Mouse (Mus musculus) macrophage (primary cell): ENCODE results near the gene Arhgef2. TPM values are rescaled to one million over a fixed set of nuclear protein-coding genes. Genes with fewer than 3 reads are reported as not detected.

Experiments used
- H3K27ac ChIP-seq: fragments of 350-480 bp; formaldehyde crosslinking; 2 replicates; pipeline ENCODE4 v1.9.0; 2021
- H3K36me3 ChIP-seq: fragments of 350-480 bp; formaldehyde crosslinking; 2 replicates; pipeline ENCODE4 v1.9.0; 2021; ENCODE audit errors: inconsistent target
- H3K4me3 ChIP-seq: fragments of 350-480 bp; formaldehyde crosslinking; 2 replicates; pipeline ENCODE4 v1.9.0; 2021; ENCODE audit errors: inconsistent target
- H3K79me2 ChIP-seq: fragments of 350-480 bp; formaldehyde crosslinking; 2 replicates; pipeline ENCODE4 v1.9.0; 2021; ENCODE audit errors: inconsistent target
- WGBS: methylation state at CpG from one replicate; pipeline ENCODE4 v1.1.7; 2026; ENCODE audit warnings: inconsistent platforms; ENCODE audit not compliant: missing documents; 5-methylcytosine and 5-hydroxymethylcytosine counted together
- polyA plus RNA-seq: library from polyadenylated mRNA; stranded (reverse); fragments of 250-400 nt; gene quantifications from 3 replicates; pipeline ENCODE4 v1.2.4, GENCODE M21; 2018; ENCODE audit warnings: inconsistent platforms

The Arhgef2 gene
- polyA plus RNA-seq, 1 experiment from 2014 or later = 83.0 TPM

DNA sequence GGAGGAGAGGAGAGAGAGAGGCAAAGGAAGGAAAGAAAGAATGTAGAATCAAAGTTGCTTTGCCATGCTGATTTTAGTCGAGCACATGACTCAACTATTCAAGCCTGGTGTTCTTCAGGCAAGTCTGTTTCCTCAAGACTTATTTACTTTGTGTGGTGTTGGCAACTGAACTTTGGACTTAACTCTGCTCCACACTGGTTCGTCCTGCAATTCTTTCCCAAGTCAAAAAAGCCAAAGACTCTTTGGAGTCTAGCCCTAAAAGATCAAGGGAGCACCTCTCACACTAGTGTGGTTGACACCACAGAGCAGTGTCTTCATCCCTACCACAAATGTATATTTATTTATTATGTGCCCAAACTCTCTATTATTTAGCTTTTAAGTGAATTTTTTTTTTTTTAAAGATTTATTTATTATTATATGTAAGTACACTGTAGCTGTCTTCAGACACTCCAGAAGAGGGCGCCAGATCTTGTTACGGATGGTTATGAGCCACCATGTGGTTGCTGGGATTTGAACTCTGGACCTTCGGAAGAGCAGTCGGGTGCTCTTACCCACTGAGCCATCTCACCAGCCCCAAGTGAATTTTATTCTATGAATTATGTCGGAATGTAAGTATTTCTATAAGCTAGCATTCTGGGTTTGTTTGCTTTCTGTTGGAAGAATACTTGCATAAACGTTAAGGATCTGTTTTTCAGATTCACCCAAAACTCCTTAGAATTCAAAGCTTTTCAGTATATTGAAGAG is 78.6 kb downstream of the Arhgef2 start:
- peak overlapping the region; percentile 46 for H3K4me3 ChIP-seq
- WGBS = 55% methylated on average over 6 of the region's 8 CpGs
- H3K36me3 ChIP-seq = peaks cover 3% of the 10 kb centered on the region; the same call in 1 of the 2 replicates
- peaks cover 35% of the 10 kb centered on the region for H3K79me2 ChIP-seq
- peak overlapping the region; percentile 74 for H3K27ac ChIP-seq

DNA sequence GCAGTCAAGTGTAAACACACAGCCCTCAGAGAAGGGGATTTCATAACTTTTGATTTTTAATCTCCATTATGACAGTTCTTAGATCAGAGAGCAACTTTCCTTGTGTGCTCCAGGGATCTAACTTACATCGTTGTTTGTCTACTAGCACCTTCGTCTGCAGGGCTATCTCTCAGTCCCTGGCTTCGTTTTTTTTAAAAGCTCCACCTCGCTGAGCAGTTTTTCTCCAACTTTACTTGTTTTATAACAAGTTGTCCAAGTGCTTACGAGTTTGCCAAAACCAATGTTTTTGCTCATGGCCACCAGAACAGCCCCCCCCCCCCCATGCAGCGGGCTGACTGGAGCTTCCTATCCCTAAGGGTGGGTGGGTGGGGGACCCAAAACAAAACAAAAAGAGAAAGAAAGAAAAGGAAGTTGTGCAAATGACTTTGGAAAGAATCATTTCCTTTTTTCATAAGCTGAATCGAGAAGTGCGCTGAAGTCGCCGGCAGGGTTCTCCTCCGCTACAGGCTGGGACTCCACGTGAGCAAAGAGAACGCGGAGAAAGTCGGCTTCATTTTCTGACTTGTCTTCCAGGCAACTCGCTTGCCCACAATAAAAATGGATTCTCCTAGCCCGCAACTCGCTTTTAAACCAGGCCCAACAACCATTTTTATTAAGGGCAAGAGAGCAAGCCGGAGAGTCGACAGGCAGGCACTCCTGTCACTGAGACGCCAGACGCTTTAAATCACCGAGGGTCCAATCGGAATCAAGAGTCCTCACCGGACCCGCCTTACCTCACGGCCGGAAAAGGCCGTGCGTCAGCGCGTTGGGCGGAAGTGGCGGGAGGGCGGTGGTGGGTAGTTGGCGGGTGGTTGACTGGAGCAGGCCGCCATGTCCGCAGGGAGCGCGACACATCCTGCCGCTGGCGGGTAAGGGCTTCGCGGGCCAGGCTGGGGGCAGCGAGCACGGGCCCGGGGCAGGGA is 79.5 kb downstream of the Arhgef2 start, which contains the start of gene Khdc4:
Khdc4 (plus strand) TSS at position 824 of the 962 bp plus-strand sequence.
- H3K27ac ChIP-seq = peak within 1 kb of the TSS; percentile 83
- H3K79me2 ChIP-seq = peaks cover 44% of the 10 kb centered on the region
- peak within 1 kb of the TSS; percentile 96 for H3K4me3 ChIP-seq
- peaks cover 11% of the 10 kb centered on the region for H3K36me3 ChIP-seq
- 0% methylated on average over 46 of the region's 47 CpGs for WGBS

DNA sequence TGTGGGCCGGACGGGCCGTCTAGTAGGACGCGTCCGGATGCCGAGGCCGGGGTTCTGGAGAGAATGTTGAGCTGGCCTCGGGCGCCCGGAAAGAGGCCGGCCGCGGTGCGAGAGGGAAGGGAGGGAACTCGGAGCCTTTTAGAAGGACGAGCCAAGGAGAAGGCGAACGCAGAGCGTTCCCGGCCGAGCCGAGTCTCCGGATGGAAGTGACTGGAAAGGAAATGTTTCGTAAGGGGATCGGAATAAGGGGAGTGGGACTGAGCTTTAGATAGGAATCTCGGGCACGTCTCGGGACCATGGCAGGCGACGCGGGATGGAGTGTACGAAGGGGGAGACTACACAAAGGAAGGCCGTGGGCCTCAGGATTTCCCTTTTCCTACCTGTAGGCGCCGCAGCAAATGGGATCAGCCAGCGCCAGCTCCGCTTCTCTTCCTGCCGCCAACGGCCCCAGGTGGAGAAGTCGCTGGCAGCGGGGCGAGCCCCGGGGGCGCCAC is 80.2 kb downstream of the Arhgef2 start:
- peak overlapping the region; percentile 83 for H3K27ac ChIP-seq
- H3K36me3 ChIP-seq = peaks cover 19% of the 10 kb centered on the region
- WGBS = under 1% methylated on average over 35 of the region's 45 CpGs
- peaks cover 51% of the 10 kb centered on the region for H3K79me2 ChIP-seq
- H3K4me3 ChIP-seq = peak overlapping the region; percentile 96

DNA sequence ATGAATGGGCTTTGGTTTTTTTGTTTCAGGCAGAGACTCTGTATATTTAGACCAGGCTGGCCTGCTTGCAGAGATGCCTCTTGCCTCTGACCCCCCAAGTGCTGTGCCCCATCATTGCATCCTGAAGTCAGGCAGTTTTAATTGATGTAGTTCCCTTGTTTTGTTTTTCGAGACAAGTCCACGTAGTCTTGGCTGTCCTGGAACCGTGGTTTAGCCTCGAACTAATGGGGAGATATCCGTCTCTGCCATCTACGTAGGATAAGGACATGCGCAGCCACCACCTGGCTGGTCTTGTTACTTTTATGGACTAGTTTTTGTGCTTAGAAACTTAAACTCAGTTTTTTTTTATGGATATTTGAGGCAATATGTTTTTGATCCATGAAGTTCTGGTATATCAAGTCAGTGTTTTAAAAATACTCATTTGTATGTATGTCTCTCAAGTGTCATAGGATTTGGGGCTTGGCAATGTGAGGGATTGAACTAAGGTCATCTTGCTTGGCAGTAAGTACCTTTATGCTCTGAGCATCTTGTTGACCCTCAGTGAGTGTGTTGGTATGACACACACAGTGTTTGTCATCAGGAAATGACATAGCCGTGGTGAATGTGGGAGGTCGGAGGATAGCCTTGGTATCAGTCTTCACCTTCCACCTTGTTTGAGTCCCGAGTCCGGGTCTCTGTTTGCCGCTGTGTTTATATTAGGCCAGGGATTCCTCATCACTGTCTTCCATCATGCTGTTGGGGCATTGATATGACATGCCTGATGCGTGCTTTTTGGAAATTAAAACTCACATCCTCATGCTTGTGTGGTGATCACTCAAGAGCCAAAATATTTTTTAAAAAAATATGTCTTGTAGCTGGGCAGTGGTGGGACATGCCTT is 81.2 kb downstream of the Arhgef2 start:
- Histone ChIP-seq H3K4me3 (peak overlapping the region; percentile 96), H3K27ac (peak overlapping the region; percentile 83), H3K36me3 (peaks cover 22% of the 10 kb centered on the region), H3K79me2 (peaks cover 60% of the 10 kb centered on the region)
- WGBS = 45% methylated on average over 13 of the region's 13 CpGs

DNA sequence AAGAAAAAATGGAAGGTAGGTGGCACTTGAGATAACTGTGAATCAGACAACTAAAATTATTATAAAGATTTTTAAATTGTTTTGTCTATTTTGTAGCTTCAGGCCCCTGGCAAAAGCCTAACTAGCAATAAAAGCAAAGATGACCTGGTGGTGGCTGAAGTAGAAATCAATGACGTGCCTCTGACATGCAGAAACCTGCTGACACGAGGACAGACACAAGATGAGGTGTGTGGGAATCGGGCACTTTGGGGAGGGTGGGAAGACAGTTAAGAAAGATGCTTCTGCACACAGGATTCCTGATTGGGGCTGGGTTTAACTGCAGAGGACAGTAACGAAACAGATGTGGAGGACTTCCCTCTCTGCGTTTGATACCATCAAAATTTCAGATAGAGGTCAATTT is 83.3 kb downstream of the Arhgef2 start:
- Histone ChIP-seq H3K36me3 (peaks cover 39% of the 10 kb centered on the region), H3K4me3 (no peak overlapping the region), H3K27ac (no peak overlapping the region), H3K79me2 (peaks cover 60% of the 10 kb centered on the region)
- 89% methylated on average over 5 of the region's 5 CpGs for WGBS

DNA sequence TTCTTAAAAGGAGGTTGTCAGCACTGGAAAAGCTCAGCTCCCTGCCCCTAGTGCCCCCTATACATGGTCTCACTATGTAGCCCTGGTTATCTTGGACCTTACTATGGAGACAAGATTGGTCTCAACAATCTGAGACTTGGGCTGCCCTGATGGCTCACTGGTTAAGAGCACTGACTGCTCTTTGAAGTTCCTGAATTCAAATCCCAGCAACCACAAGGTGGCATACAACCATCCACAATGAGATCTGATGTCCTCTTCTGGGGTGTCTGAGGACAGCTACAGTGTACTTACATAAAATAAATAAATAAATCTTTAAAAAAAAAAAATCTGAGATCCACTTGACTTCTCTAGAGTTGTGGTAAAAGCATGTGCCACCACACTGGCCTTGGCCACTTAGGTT is 89.8 kb downstream of the Arhgef2 start:
- Histone ChIP-seq H3K4me3 (no peak overlapping the region), H3K36me3 (peaks cover 79% of the 10 kb centered on the region), H3K27ac (no peak overlapping the region), H3K79me2 (peaks cover 37% of the 10 kb centered on the region)

Other genes starting within 250 kb of the Arhgef2 start
- not detected in 3 replicates for gene Paqr6, start 241.4 kb upstream of the Arhgef2 start, polyA plus RNA-seq
- gene Bglap3, start 233.2 kb upstream of the Arhgef2 start, polyA plus RNA-seq = not detected in 3 replicates
- gene Bglap2, start 227.3 kb upstream of the Arhgef2 start, polyA plus RNA-seq = not detected in 3 replicates
- gene Bglap, start 221.5 kb upstream of the Arhgef2 start, polyA plus RNA-seq = not detected in 3 replicates
- gene Pmf1, start 195.6 kb upstream of the Arhgef2 start, polyA plus RNA-seq = 20.9 to 38.7 TPM (median 26.5 TPM) in 3 replicates
- gene Slc25a44, start 180.8 kb upstream of the Arhgef2 start, polyA plus RNA-seq = 23.0 to 38.3 TPM (median 30.3 TPM) in 3 replicates
- 7.3 to 33.5 TPM (median 7.7 TPM) in 3 replicates for gene Sema4a, start 144.8 kb upstream of the Arhgef2 start, polyA plus RNA-seq
- 96.7 to 217 TPM (median 105 TPM) in 3 replicates for gene Lmna, start 96.0 kb upstream of the Arhgef2 start, polyA plus RNA-seq
- gene Mex3a, start 73.6 kb upstream of the Arhgef2 start, polyA plus RNA-seq = 0.08 to 0.10 TPM (median 0.10 TPM) in 3 replicates
- not detected in 3 replicates for gene Rab25, start 57.7 kb upstream of the Arhgef2 start, polyA plus RNA-seq
- 164 to 206 TPM (median 186 TPM) in 3 replicates for gene Lamtor2, start 52.9 kb upstream of the Arhgef2 start, polyA plus RNA-seq
- 26.3 to 31.7 TPM (median 26.5 TPM) in 3 replicates for gene Ubqln4, start 52.2 kb upstream of the Arhgef2 start, polyA plus RNA-seq
- 108 to 122 TPM (median 113 TPM) in 3 replicates for gene Ssr2, start 30.1 kb upstream of the Arhgef2 start, polyA plus RNA-seq
- gene Rxfp4, start 47.2 kb downstream of the Arhgef2 start, polyA plus RNA-seq = not detected in 3 replicates
- 23.7 to 38.1 TPM (median 25.0 TPM) in 3 replicates for gene Khdc4, start 79.8 kb downstream of the Arhgef2 start, polyA plus RNA-seq
- 63.4 to 99.3 TPM (median 90.4 TPM) in 3 replicates for gene Rit1, start 110.9 kb downstream of the Arhgef2 start, polyA plus RNA-seq
- gene Syt11, start 169.2 kb downstream of the Arhgef2 start, polyA plus RNA-seq = 6.1 to 6.8 TPM (median 6.2 TPM) in 3 replicates
- gene Gon4l, start 229.3 kb downstream of the Arhgef2 start, polyA plus RNA-seq = 12.9 to 14.5 TPM (median 13.8 TPM) in 3 replicates